Mouse (Mus musculus): ENCODE data around the gene Trabd2b.

The Trabd2b gene

GRCm38 (mm10) chr4:114605670-114606069 is 199.1 kb downstream of the Trabd2b start:
- no peak for DNase-seq (ENCODE audit: low read depth)

DNA sequence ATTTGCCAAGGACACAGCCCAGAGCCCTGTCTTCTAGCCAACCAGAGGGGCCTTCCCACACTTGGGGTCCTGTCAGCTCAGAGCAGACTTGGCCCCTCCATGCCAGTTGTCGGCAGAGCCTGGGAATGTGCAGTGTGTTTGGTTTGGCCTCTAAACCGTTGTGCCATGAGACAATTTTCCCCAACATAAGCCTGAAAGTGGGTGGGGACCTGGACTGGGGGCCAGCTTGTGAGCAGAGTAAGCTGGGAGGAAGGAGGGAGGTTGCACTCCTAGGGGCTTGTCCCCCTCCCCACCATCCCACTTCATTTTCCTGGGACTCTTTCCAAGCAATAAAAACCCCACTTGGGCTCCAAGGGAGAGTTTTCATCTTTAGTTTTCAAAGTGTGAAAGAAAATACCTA is 201.3 kb downstream of the Trabd2b start:
- DNase-seq (ENCODE audit: low read depth), result no peak

DNA sequence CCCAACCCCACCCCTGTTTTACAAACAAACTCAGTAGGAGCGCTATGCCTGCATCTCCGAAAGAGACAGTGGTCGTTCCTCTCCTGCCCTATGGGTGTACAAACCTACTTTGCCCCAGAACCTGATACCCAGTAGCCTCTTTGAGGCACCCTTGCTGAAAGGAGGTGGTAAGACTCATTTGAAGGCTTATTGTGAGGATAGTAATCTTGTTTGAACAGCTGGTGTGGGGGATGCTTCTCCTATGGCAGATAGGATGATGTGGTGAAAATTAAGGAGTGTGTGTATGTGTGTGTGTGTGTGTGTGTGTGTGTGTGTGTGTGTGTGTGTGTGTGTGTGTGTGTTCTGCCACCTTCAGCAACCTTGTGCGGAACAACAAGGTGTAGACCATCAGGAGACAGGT is 202.8 kb downstream of the Trabd2b start:
- DNase-seq (ENCODE audit: low read depth), result no peak

GRCm38 (mm10) chr4:114611166-114611929 is 204.8 kb downstream of the Trabd2b start:
- peak; percentile 4 for DNase-seq (ENCODE audit: low read depth)

DNA sequence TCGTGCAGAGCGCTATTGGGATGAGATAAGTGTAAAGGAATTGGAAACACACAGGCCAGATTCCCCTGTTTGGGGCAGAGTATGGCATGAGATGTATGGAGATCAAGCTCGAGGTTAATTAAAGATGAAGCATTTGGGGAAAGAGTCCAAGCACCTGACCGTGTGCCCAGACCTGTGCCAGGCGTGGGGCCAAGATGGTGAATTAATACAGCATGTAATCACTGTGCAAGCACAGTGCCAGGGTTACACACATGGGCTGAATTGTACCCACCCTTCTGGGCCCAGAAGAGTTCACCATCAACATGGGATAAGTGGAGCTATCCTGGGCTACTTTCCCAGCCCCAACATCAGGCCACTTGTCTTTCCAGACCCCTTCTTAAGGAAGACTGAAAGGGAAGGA is 205.5 kb downstream of the Trabd2b start:
- DNase-seq (ENCODE audit: low read depth), result no peak

- DNase-seq (ENCODE audit: low read depth), result no peak
Measured at GRCm38 (mm10) chr4:114612827-114613226, 206.3 kb downstream of the Trabd2b start.

- no peak for DNase-seq (ENCODE audit: low read depth)
Measured at GRCm38 (mm10) chr4:114614086-114614485, 207.6 kb downstream of the Trabd2b start.

DNA sequence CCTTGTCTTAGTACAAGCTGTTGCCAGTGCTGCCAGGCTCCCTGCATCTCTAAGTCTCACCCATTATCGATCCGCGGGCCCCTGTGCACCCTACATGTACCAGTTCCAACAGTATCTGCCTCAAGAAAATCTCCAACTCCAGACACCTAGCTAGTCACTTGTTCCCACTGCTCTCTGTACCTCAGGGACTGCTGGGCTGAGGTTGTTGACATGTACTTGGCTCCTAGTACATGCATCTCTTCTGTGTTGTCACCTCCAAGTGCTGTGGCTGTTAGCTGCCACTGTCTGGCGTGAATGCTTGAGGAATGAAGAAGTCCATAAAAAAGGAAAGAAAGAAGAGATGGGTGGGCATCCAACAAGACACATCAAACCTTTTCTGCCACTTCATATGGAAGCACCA is 209.2 kb downstream of the Trabd2b start:
- DNase-seq (ENCODE audit: low read depth), result no peak

GRCm38 (mm10) chr4:114622929-114623328 is 216.4 kb downstream of the Trabd2b start:
- DNase-seq (ENCODE audit: low read depth), result no peak

GRCm38 (mm10) chr4:114624114-114624910 is 217.8 kb downstream of the Trabd2b start:
- no peak for DNase-seq (ENCODE audit: low read depth)

GRCm38 (mm10) chr4:114625357-114625756 is 218.8 kb downstream of the Trabd2b start:
- DNase-seq (ENCODE audit: low read depth), result no peak

DNA sequence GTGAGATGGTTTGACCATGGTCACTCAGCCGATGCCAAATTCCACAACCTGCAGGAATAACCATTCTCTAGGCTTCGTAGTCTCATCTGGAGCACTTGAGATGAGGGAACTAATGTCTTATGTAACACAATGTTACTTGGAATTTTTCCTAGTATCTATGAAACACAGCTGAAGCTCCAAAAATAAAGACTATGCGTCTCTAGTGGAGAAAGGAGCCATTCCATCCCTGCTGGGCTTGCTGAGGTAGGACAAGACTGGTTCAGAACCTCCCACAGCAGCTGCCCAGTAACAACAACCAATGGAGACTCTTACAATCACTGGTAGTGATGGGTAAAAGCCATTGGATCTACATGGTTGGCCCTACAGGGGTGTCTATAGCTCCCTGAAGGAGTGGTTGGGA is 219.4 kb downstream of the Trabd2b start:
- no peak for DNase-seq (ENCODE audit: low read depth)

- no peak for DNase-seq (ENCODE audit: low read depth)
Measured at GRCm38 (mm10) chr4:114627674-114628293, 221.3 kb downstream of the Trabd2b start.

DNA sequence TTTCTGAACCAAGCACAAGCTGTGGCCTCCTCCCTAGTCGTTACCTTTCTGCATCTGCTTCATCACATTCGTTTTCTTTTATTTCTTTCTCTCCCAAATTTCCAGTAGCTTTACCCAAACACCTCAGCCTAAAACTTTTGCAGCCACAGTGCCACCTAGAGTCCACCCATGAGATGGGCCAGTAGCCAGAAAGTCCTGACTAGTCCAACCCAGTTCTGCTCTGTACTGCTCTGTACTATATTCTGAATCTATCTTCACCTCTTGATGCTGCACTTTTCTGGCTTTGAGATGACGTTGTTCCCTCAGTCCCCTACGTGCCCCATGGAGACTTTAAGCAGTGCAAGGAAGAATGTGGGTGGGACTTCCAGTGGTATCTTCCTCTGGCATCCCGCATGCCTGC is 229.4 kb downstream of the Trabd2b start:
- DNase-seq (ENCODE audit: low read depth), result peak; percentile 41

- no peak for DNase-seq (ENCODE audit: low read depth)
Measured at GRCm38 (mm10) chr4:114636324-114636723, 229.8 kb downstream of the Trabd2b start.

DNA sequence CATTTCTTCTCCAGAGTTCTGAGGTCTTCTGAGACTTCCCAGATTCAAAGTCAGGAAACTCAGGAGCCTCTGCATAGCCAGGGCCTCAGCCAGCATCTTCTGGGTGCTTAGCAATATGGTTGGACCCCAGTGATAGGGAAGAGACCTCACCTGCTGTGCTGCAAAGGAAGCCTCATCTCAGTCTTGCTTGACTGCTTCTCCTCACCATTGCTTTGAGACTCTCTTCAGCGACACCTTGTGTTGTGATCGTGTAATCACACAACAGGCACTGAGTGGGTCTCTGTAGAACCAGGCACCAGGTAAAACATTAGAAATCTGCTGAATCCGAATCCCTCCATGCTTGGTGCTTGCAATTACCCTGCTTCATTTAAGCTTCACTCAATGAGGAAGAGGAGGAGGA is 230.6 kb downstream of the Trabd2b start:
- DNase-seq (ENCODE audit: low read depth), result peak; percentile 30

- DNase-seq (ENCODE audit: low read depth), result no peak
Measured at GRCm38 (mm10) chr4:114642469-114642868, 235.9 kb downstream of the Trabd2b start.

DNA sequence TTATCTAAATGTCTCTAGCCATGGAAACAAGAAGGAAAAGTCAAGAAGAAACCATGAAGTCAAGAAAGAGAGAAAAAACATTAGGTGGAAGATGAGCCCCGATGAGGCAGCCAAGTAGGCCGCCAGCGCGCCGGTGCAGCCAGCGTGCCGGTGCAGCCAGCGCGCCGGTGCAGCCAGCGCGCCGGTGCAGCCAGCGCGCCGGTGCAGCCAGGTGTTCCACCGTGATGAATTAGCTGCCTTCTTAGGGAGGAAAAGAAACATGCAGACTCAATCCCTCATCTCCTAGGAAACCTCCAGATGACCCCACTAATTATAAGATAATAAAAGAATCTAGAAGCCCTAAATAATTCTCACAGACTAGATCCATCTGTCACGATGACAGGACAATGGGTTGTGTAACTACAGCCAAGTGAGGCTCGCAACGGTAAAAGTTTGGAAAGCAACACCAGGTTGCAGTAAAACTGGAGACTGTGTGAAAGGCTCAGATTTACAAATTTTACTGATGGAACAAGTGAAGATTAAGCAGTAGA is 237.2 kb downstream of the Trabd2b start:
- no peak for DNase-seq (ENCODE audit: low read depth)

DNA sequence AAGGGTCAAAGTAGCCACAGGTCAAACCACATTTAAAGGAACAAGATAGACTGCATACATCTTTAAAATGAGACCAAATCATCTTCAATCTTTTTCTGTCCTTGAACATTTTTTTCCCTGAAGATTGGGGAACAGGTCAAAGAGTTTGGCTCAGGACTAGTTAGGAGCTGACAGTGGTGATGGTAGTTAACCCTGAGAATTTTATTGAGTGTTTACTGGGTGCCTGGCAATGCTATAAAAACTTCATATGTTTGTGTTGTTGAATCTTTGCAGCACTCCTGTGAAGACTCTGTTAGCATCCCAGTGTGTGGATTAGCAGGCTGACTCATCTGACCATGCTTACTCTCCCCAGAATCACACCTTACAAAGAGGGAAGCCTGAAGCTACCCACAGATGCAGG is 238.8 kb downstream of the Trabd2b start:
- no peak for DNase-seq (ENCODE audit: low read depth)

DNA sequence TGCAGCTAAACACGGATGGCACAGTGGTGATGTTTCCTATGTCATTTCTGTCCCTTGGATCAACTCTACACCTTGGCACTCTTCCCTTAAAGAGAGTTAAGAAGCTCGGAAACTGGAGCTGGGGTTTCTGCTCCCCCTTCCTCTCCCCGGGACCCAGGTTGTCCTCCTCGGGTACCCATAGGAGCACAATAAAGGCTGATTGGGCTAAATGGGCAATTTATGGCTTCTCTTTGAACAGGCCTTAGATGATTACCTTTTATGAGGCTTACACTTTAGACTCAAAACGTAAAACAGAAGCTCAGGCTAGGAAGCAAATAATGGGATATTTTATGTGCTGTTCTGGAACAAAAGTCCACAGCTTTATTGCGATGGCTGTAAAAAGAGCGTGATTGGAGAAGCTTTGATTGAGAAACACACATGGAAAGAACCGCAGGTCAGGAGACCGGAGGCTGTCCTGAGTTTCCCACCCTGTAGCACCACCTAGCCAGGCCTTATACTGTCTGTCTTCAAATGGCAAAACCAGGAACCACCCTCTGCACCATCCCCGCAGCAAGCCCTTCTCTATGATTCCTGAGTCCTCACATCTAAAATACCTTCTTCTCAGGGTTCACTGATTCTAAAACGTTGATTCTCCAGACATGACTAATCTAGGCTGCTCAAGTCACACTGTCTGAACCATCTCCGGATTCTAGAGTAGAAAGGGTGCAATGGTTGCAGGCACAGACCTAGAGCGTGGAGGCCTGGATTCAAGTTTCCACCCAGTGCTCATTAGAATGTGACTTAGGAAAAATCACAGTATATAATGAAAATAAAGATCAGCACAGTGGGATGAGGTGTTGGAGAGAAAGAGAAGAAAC is 240.5 kb downstream of the Trabd2b start:
- no peak for DNase-seq (ENCODE audit: low read depth)

- peak; percentile 62 for DNase-seq (ENCODE audit: low read depth)
Measured at GRCm38 (mm10) chr4:114647689-114648088, 241.2 kb downstream of the Trabd2b start.

All from 416B (cell line).